Mouse (Mus musculus) embryo, embryonic 11 days (tissue): ENCODE measurements at regions not wholly inside any gene's neighbourhood (a gene's known extent, or its start where the extent isn't known, plus 50 kb on each side); places are given as distances from the start of the nearest gene placed in this dataset.
"Not testable (repeated sequence)": the region's sequence is repeated elsewhere in the genome, so short reads cannot be mapped to it uniquely, and the experiment has no call there.

ENCODE experiments used
- DNase-seq: peaks from one replicate; pipeline ENCODE4 v3.0.0-alpha.2; 2015

DNA sequence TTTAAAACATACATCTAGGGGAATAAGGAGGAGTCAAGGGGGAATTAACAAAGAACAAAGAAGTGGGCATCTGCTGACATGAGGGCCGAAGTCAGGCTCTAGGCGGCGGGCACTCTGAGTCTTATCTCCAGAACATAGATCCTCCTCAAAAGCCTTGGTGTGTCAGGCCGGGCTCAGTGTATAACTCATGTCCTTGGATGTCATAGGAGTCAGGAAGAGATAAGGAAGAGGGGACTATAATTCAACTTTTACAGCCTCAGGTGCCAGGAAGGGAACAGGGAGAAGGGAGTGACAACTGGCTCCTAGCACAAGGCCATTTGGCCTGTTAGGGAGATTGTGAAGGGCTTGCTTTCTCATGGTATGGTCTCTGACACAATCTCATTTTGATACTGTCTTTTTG is 185.9 kb upstream of the Ube2e2 start:
- DNase-seq, result not testable (repeated sequence)

DNA sequence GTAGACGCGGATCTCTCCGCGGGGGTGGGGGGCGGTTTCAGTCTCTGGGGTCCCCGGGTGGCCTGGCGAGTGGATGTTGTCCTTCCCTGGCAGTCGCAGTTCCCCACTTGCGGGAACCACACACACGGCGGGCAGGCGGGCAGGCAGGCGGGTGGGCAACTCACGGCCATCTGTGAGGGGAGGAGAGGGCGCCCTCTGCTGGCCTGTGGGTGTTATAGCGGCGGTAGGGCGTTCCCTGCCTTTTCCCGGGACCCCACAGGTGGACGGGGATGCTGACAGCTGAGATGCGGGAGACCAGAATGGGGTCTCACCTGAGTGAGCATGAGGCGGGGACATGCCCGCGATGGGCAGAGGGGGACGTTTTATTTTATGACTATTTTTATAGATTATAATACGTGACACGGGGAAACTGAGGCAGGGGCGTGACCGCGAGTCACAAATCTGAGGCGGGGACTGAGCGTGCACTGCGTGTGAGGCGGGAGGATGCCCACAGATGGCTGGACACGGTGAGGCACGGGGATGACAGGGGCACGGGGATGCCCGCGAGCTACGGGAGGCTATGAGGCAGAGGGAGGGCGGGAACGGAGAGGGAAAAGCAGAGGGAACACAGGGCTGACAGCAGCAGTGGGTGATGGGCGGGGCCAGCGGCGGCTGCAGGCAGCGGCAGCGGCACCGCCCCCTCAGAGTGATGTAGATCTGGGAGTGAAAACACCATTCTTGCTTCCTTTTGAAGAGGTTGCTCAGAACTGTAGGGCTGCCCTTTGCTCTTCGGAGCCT is 148.1 kb upstream of the Ube2e2 start:
- DNase-seq, result peak; percentile 76

GRCm38 (mm10) chr14:19020102-19020501 is 126.0 kb upstream of the Ube2e2 start:
- DNase-seq, result no peak

- no peak for DNase-seq
Measured at GRCm38 (mm10) chr14:19015406-19015805, 121.3 kb upstream of the Ube2e2 start.

DNA sequence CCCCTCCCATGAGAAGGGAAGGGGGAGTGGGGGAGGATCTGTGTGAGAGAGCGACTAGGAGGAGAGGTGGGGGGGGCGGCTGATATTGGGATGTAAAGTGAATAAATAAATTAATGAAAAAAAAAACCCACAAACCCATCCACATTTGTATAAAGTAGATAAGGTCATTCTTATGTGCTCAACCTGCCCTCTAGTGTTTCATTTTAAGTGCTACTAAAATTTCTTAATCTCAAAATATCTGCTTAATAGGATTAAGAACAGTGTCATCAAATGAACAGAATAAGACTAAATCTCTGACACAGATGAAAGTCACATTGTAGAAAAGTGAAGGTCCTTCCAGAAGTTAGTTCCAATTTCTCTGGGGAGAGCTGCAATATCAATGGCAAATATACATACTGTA is 119.5 kb upstream of the Ube2e2 start:
- DNase-seq, result not testable (repeated sequence)

GRCm38 (mm10) chr14:18983901-18984300 is 89.8 kb upstream of the Ube2e2 start:
- no peak for DNase-seq

DNA sequence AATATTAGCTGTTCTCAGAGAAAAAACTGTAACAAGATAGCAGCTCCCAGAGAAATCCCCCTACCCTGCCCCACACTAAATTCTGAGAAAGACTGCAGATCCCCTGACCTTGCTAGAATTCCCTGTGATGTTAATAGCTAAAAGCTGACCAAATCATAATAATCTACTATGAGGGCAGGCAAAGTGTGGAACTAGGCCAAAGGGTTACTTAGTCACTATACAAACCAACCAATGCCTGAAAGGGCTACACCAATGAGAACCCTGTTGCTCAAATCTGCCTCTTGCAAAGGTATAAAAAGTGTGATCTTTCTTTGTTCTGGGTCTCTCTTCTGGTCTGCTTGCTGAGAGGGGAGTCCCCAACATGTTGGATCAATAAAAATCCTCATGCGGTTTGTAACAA is 69.8 kb upstream of the Ube2e2 start:
- DNase-seq, result no peak

DNA sequence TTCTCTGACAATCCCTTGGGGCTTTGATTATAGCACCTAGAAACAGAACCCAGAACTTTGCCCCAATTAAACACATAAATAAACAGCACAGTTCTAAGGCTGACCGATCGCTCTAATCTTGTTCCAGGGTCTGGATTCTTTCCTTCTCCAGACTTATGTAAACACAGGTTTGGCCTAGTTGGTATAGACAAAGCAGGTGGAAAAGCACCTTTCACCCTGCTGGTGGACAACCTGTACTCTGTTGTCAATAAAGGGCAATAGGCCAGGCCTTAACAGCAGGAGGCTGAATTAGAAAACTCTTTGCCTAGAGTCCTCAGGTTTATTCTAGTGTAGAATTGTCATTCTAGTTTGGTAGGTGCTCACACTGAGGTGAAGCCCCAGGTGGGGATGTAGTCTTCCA is 69.2 kb upstream of the Ube2e2 start:
- no peak for DNase-seq
